Mouse (Mus musculus) testis, adult 2 months (tissue): ENCODE data around the gene Golph3. TPM values are rescaled to one million over a fixed set of nuclear protein-coding genes. Genes with fewer than 3 reads are reported as not detected.

Experiments
- H3K27ac ChIP-seq: fragments of 200-500 bp; 2 replicates; pipeline ENCODE4 v1.5.1; 2012; ENCODE audit warnings: low read depth, low read length; ENCODE audit not compliant: control insufficient read depth, insufficient read depth
- H3K27me3 ChIP-seq: fragments of 200-500 bp; 2 replicates; pipeline ENCODE4 v1.6.1; 2012; ENCODE audit warnings: mild to moderate bottlenecking, low read length, moderate library complexity; ENCODE audit not compliant: control insufficient read depth, insufficient read depth
- H3K36me3 ChIP-seq: fragments of 200-500 bp; 2 replicates; pipeline ENCODE4 v1.6.1; 2012; ENCODE audit warnings: mild to moderate bottlenecking, low read length; ENCODE audit not compliant: control insufficient read depth, insufficient read depth
- H3K4me1 ChIP-seq: fragments of 200-500 bp; 2 replicates; pipeline ENCODE4 v1.6.1; 2012; ENCODE audit warnings: low read length; ENCODE audit not compliant: control insufficient read depth, insufficient read depth
- H3K4me3 ChIP-seq: fragments of 200-500 bp; 2 replicates; pipeline ENCODE4 v1.5.1; 2012; ENCODE audit warnings: low read depth, mild to moderate bottlenecking, low read length, moderate library complexity, mixed read lengths; ENCODE audit not compliant: control insufficient read depth
- CTCF ChIP-seq: fragments of 200-500 bp; IDR thresholded peaks from 2 replicates; pipeline ENCODE4 v1.5.1; 2012; ENCODE audit warnings: low read depth, mild to moderate bottlenecking, inconsistent platforms, low read length, moderate library complexity; ENCODE audit not compliant: control insufficient read depth, insufficient read depth, insufficient replicate concordance
- POLR2A ChIP-seq: fragments of 200-500 bp; IDR thresholded peaks from 2 replicates; pipeline ENCODE4 v1.6.1; 2012; ENCODE audit warnings: low read depth, mild to moderate bottlenecking, inconsistent platforms, low read length, moderate library complexity; ENCODE audit not compliant: control insufficient read depth
- polyA plus RNA-seq: library from polyadenylated mRNA; depleted of rRNA; stranded (reverse); fragments of >200 nt; gene quantifications from 2 replicates; pipeline ENCODE4 v1.2.3, GENCODE M21; 2012

The Golph3 gene
- polyA plus RNA-seq, 1 experiment, result 36.3 TPM

- Histone ChIP-seq H3K27me3 (no peaks in the 10 kb centered on the region), H3K36me3 (no peaks in the 10 kb centered on the region), H3K4me1 (no peaks in the 10 kb centered on the region), H3K4me3 (no peak overlapping the region), H3K27ac (peak overlapping the region; percentile 59)
- TF ChIP-seq POLR2A (no peak), CTCF (no peak)
Observed at GRCm38 (mm10) chr15:12367306-12368080, 46.2 kb downstream of the Golph3 start.

- no peaks in the 10 kb centered on the region for H3K36me3 ChIP-seq
- no peak overlapping the region for H3K27ac ChIP-seq
- no peak overlapping the region for H3K4me3 ChIP-seq
- TF ChIP-seq CTCF (no peak), POLR2A (no peak)
- H3K4me1 ChIP-seq, result no peaks in the 10 kb centered on the region
- no peaks in the 10 kb centered on the region for H3K27me3 ChIP-seq
Observed at GRCm38 (mm10) chr15:12368357-12368756, 47.1 kb downstream of the Golph3 start.

GRCm38 (mm10) chr15:12368850-12369249 lies 47.6 kb downstream of the Golph3 start:
- H3K27ac ChIP-seq, result no peak overlapping the region
- H3K4me1 ChIP-seq, result no peaks in the 10 kb centered on the region
- no peaks in the 10 kb centered on the region for H3K27me3 ChIP-seq
- TF ChIP-seq POLR2A, result no peak
- TF ChIP-seq CTCF, result no peak
- no peak overlapping the region for H3K4me3 ChIP-seq
- no peaks in the 10 kb centered on the region for H3K36me3 ChIP-seq

- Histone ChIP-seq H3K4me3 (no peak overlapping the region), H3K27me3 (no peaks in the 10 kb centered on the region), H3K27ac (no peak overlapping the region), H3K36me3 (no peaks in the 10 kb centered on the region), H3K4me1 (no peaks in the 10 kb centered on the region; the same call in 1 of the 2 replicates)
- no peak for TF ChIP-seq CTCF
- TF ChIP-seq POLR2A, result no peak
Observed at GRCm38 (mm10) chr15:12370096-12370495, 48.8 kb downstream of the Golph3 start.

GRCm38 (mm10) chr15:12371183-12371582 lies 49.9 kb downstream of the Golph3 start:
- TF ChIP-seq POLR2A, result no peak
- peak; percentile 62; the same call in 1 of the 2 replicates for TF ChIP-seq CTCF
- no peak overlapping the region for H3K27ac ChIP-seq
- no peaks in the 10 kb centered on the region for H3K27me3 ChIP-seq
- H3K36me3 ChIP-seq, result no peaks in the 10 kb centered on the region
- no peak overlapping the region for H3K4me3 ChIP-seq
- H3K4me1 ChIP-seq, result peaks cover 2% of the 10 kb centered on the region; the same call in 1 of the 2 replicates

GRCm38 (mm10) chr15:12373496-12373895 lies 52.2 kb downstream of the Golph3 start:
- TF ChIP-seq POLR2A (no peak), CTCF (no peak)
- Histone ChIP-seq H3K36me3 (no peaks in the 10 kb centered on the region), H3K27me3 (no peaks in the 10 kb centered on the region), H3K4me3 (no peak overlapping the region), H3K4me1 (peaks cover 2% of the 10 kb centered on the region; the same call in 1 of the 2 replicates), H3K27ac (no peak overlapping the region)

- peaks cover 2% of the 10 kb centered on the region; the same call in 1 of the 2 replicates for H3K4me1 ChIP-seq
- no peak overlapping the region for H3K4me3 ChIP-seq
- H3K27me3 ChIP-seq, result no peaks in the 10 kb centered on the region
- no peaks in the 10 kb centered on the region for H3K36me3 ChIP-seq
- TF ChIP-seq POLR2A (no peak), CTCF (no peak)
- no peak overlapping the region for H3K27ac ChIP-seq
Observed at GRCm38 (mm10) chr15:12373918-12374317, 52.7 kb downstream of the Golph3 start.
